19 mouse cellular contexts compared by ENCODE assay signal in the genomic region with DNA sequence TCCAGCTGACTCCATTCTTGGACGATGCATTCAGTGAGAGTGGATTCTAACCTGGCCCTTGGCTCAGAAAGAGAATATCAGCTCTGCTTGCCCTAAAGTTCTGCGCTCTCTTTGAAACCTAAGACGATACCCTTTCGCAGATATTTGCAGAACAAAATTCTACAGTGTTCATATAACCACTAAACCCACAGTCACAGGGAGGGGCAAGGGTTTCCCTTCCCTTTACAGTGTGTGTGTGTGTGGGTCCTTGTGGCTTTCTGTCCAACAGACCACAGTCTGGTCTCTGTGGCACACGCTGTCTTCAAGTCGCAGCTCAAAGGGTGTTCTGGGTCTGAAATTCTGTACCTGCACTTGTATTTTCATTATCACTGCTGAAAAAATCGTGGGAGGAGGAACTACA.
DNase-seq lines count a peak whose midpoint lies in the region; ATAC-seq and TF ChIP-seq lines count a peak whose summit lies in the region.
"Had no signal": no experiment of that assay in that cellular context is flagged by ENCODE, and none has a peak within 500 bp of the region (broad histone marks: within the 10 kb centered on the region; RNA-seq: fewer than 3 reads in every experiment).

No protein-coding gene starts in this region.

- 63% methylated on average over 7 of the region's 7 CpGs for WGBS in heart, embryonic 13.5 days
- 77% methylated on average over 7 of the region's 7 CpGs for WGBS in neural tube, embryonic 15.5 days
- WGBS in limb, embryonic 10.5 days, result 78% methylated on average over 7 of the region's 7 CpGs

- no peak for TF ChIP-seq POLR2A in myocyte (IDR thresholded peaks at IDR 0.05; ENCODE audit: insufficient read length, low read depth)

- H3K9ac ChIP-seq in heart, embryonic 13.5 days, result no peak overlapping the region
- H3K9ac ChIP-seq in neural tube, embryonic 15.5 days (replicated peaks), result no peak overlapping the region
- H3K9ac ChIP-seq: hindbrain, embryonic 12.5 days; liver, embryonic 13.5 days had no signal

- H3K9me3 ChIP-seq in heart, embryonic 13.5 days, result no peaks in the 10 kb centered on the region
- no peaks in the 10 kb centered on the region for H3K9me3 ChIP-seq in neural tube, embryonic 15.5 days (replicated peaks)
- no peaks in the 10 kb centered on the region for H3K9me3 ChIP-seq in limb, embryonic 10.5 days (replicated peaks)
- H3K9me3 ChIP-seq: hindbrain, embryonic 12.5 days; liver, embryonic 13.5 days had no signal

- H3K79me2 ChIP-seq in myocyte (ENCODE audit: control insufficient read depth, insufficient read depth), result no peaks in the 10 kb centered on the region

- H3K27ac ChIP-seq in heart, embryonic 13.5 days (replicated peaks), result peak overlapping the region; percentile 39; the same call in 1 of the 2 replicates
- H3K27ac ChIP-seq in neural tube, embryonic 15.5 days (replicated peaks), result peak overlapping the region; percentile 28; the same call in 1 of the 2 replicates
- H3K27ac ChIP-seq in limb, embryonic 10.5 days, result peak overlapping the region; percentile 37; the same call in 1 of the 2 replicates
- H3K27ac ChIP-seq: hindbrain, embryonic 12.5 days; kidney, postnatal 0 days; liver, embryonic 13.5 days had no signal

- no peak overlapping the region for H3K4me2 ChIP-seq in heart, embryonic 13.5 days
- H3K4me2 ChIP-seq in neural tube, embryonic 15.5 days, result no peak overlapping the region
- peak overlapping the region; percentile 53 for H3K4me2 ChIP-seq in myocyte (ENCODE audit: low read depth)
- H3K4me2 ChIP-seq: hindbrain, embryonic 12.5 days; liver, embryonic 13.5 days; midbrain, embryonic 11.5 days had no signal

- ATAC-seq in heart, embryonic 13.5 days (ENCODE audit: extremely low read depth, insufficient number of reproducible peaks, low FRiP score, low TSS enrichment), result no peak
- no peak for ATAC-seq in neural tube, embryonic 15.5 days (ENCODE audit: low FRiP score)
- ATAC-seq: forebrain, embryonic 16.5 days; intestine, embryonic 16.5 days had no signal

- DNase-seq in heart, adult 9 months (ENCODE audit: low spot score in 2 of 2), result no peak
- no peak for DNase-seq in neural tube, embryonic 10.5 days (ENCODE audit: extremely low spot score, low spot score)
- no peak for DNase-seq in limb, embryonic 10.5 days (ENCODE audit: low spot score)
- no peak for DNase-seq in frontal cortex, postnatal 36 days (ENCODE audit: low spot score in 2 of 2)
- DNase-seq in layer of hippocampus, postnatal 10 days (ENCODE audit: low spot score in 2 of 2), result no peak
- DNase-seq: adrenal gland, postnatal 36 days; cerebellum, adult 2 months; liver, embryonic 13.5 days; lung, postnatal 10 days; right cerebral cortex, postnatal 4 days; thymus, postnatal 25 days had no signal

- no peak overlapping the region for H3ac ChIP-seq in myocyte (ENCODE audit: control insufficient read depth, insufficient read length)

- H3K27me3 ChIP-seq in heart, embryonic 13.5 days (replicated peaks), result no peaks in the 10 kb centered on the region
- H3K27me3 ChIP-seq in neural tube, embryonic 15.5 days (replicated peaks), result no peaks in the 10 kb centered on the region
- H3K27me3 ChIP-seq in limb, embryonic 10.5 days (ENCODE audit: low read depth, poor library complexity, severe bottlenecking), result no peaks in the 10 kb centered on the region
- no peaks in the 10 kb centered on the region for H3K27me3 ChIP-seq in myocyte (ENCODE audit: control insufficient read depth, insufficient read depth, insufficient read length)
- H3K27me3 ChIP-seq: hindbrain, embryonic 12.5 days; liver, embryonic 13.5 days had no signal

- no peak overlapping the region for H3K4me3 ChIP-seq in heart, embryonic 13.5 days
- H3K4me3 ChIP-seq in neural tube, embryonic 15.5 days (replicated peaks), result no peak overlapping the region
- H3K4me3 ChIP-seq in limb, embryonic 10.5 days, result no peak overlapping the region
- no peak overlapping the region for H3K4me3 ChIP-seq in myocyte
- H3K4me3 ChIP-seq: hindbrain, embryonic 12.5 days; liver, embryonic 13.5 days had no signal

- peaks cover 50% of the 10 kb centered on the region for H3K36me3 ChIP-seq in heart, embryonic 13.5 days
- H3K36me3 ChIP-seq in neural tube, embryonic 15.5 days, result no peaks in the 10 kb centered on the region
- H3K36me3 ChIP-seq in limb, embryonic 10.5 days, result no peaks in the 10 kb centered on the region
- H3K36me3 ChIP-seq in myocyte (ENCODE audit: control insufficient read depth, insufficient read depth), result no peaks in the 10 kb centered on the region
- H3K36me3 ChIP-seq: hindbrain, embryonic 12.5 days; liver, embryonic 13.5 days had no signal

- peaks cover 13% of the 10 kb centered on the region; the same call in 1 of the 2 replicates for H3K4me1 ChIP-seq in heart, embryonic 13.5 days
- peaks cover 11% of the 10 kb centered on the region; the same call in 1 of the 2 replicates for H3K4me1 ChIP-seq in neural tube, embryonic 15.5 days
- peaks cover 24% of the 10 kb centered on the region for H3K4me1 ChIP-seq in limb, embryonic 10.5 days
- H3K4me1 ChIP-seq: liver, embryonic 13.5 days had no signal

TF ChIP-seq in myocyte, 11 proteins besides CTCF, POLR2A, EP300 and RAD21:
- TF ChIP-seq MYOD1 (IDR thresholded peaks at IDR 0.05; ENCODE audit: control insufficient read depth in 1 of 3, insufficient read length in 2 of 3, low read depth in 2 of 3) (peak in 1 of 3 experiments; percentile 0), SRF (IDR thresholded peaks at IDR 0.05; ENCODE audit: control insufficient read depth, insufficient read length, low read depth) (no peak), E2F4 (IDR thresholded peaks at IDR 0.05; ENCODE audit: insufficient read depth) (no peak), USF1 (IDR thresholded peaks at IDR 0.05; ENCODE audit: low read depth) (no peak), MYOG (IDR thresholded peaks at IDR 0.05; ENCODE audit: control insufficient read depth in 1 of 3, insufficient read depth in 1 of 3, insufficient read length in 2 of 3, low read depth in 2 of 3) (peak in 1 of 3 experiments; percentile 19), REST (IDR thresholded peaks at IDR 0.05; ENCODE audit: insufficient read depth, insufficient read length) (no peak)
